Mouse (Mus musculus): ENCODE measurements around the gene Tpgs1. TPM values are rescaled to one million over a fixed set of nuclear protein-coding genes. Genes with fewer than 3 reads are reported as not detected.

Tpgs1 gene
- total and polyA plus RNA-seq, 3 experiments: 42.0 to 58.9 (median 42.8) TPM

- TF ChIP-seq JUN (IDR thresholded peaks at IDR 0.05; ENCODE audit: insufficient read depth, low read depth, low read length) (no peak), ZNF384 (IDR thresholded peaks at IDR 0.05; ENCODE audit: low read depth, low read length) (no peak), RCOR1 (conservative IDR thresholded peaks at IDR 0.05; ENCODE audit: low read depth, low read length) (no peak), CHD2 (IDR thresholded peaks at IDR 0.05; ENCODE audit: low read length) (no peak), MEF2A (IDR thresholded peaks at IDR 0.05; ENCODE audit: borderline replicate concordance, low read depth, low read length) (no peak), IRF4 (IDR thresholded peaks at IDR 0.05; ENCODE audit: low read depth, low read length) (no peak), BHLHE40 (IDR thresholded peaks at IDR 0.05; ENCODE audit: low read depth, low read length) (no peak), USF1 (IDR thresholded peaks at IDR 0.05; ENCODE audit: low read depth, low read length) (no peak), ZKSCAN1 (IDR thresholded peaks at IDR 0.05; ENCODE audit: borderline replicate concordance, low read depth, low read length) (no peak), EP300 (IDR thresholded peaks at IDR 0.05; ENCODE audit: low read length) (no peak), TBP (conservative IDR thresholded peaks at IDR 0.05; ENCODE audit: low read depth, low read length) (no peak)
- Histone ChIP-seq H3K27ac (ENCODE audit: insufficient read depth, low read depth) (no peak within 1 kb of the TSS), H3K4me3 (replicated peaks in 1 of 3; ENCODE audit: low read depth in 2 of 3, low read length in 2 of 3, poor library complexity in 1 of 3) (no peak within 1 kb of the TSS), H3K9ac (ENCODE audit: insufficient read depth, low read depth) (no peak within 1 kb of the TSS), H3K9me3 (replicated peaks; ENCODE audit: low read length) (no peaks in the 10 kb centered on the region), H3K79me2 (replicated peaks; ENCODE audit: control insufficient read depth, extremely low read depth, insufficient read depth, poor library complexity, severe bottlenecking) (no peaks in the 10 kb centered on the region), H3K36me3 (replicated peaks in 1 of 2; ENCODE audit: control insufficient read depth in 1 of 2, insufficient read depth in 1 of 2, low read length in 1 of 2) (no peaks in the 10 kb centered on the region), H3K27me3 (replicated peaks) (peaks cover 60% of the 10 kb centered on the region), H3K4me1 (ENCODE audit: control insufficient read depth in 1 of 2, insufficient read depth in 2 of 2) (no peaks in the 10 kb centered on the region), H3K4me2 (ENCODE audit: insufficient read depth, low read depth, poor library complexity, severe bottlenecking) (no peak within 1 kb of the TSS)
- dilution Hi-C loops (cut with MboI; ENCODE audit: extremely low pct_ligation_motif_present, extremely low pct_unique_long_range_greater_than_20kb, low sequenced_read_pairs) (no loop called here), in situ Hi-C loops (cut with MboI; ENCODE audit: low pct_ligation_motif_present, low pct_unique_long_range_greater_than_20kb, low sequenced_read_pairs) (loop anchor here (5.0 kb wide), 1 partner anchor 48 kb away; no protein-coding TSS in a partner anchor)
- DNase-seq (ENCODE audit: extremely low read depth): no peak
These were observed 23.5 kb upstream of the Tpgs1 start, which contains the start of gene Odf3l2 for GRCm38 (mm10) chr10:79645711-79646110. Gene Odf3l2 (minus strand): TSS chr10:79645738.

- Histone ChIP-seq H3K27me3 (replicated peaks) (peaks cover 70% of the 10 kb centered on the region), H3K4me2 (ENCODE audit: insufficient read depth, low read depth, poor library complexity, severe bottlenecking) (no peak overlapping the region), H3K79me2 (replicated peaks; ENCODE audit: control insufficient read depth, extremely low read depth, insufficient read depth, poor library complexity, severe bottlenecking) (no peaks in the 10 kb centered on the region), H3K36me3 (replicated peaks in 1 of 2; ENCODE audit: control insufficient read depth in 1 of 2, insufficient read depth in 1 of 2, low read length in 1 of 2) (no peaks in the 10 kb centered on the region), H3K4me1 (ENCODE audit: control insufficient read depth in 1 of 2, insufficient read depth in 2 of 2) (no peaks in the 10 kb centered on the region), H3K9ac (ENCODE audit: insufficient read depth, low read depth) (no peak overlapping the region), H3K27ac (ENCODE audit: insufficient read depth, low read depth) (no peak overlapping the region), H3K4me3 (replicated peaks in 1 of 3; ENCODE audit: low read depth in 2 of 3, low read length in 2 of 3, poor library complexity in 1 of 3) (no peak overlapping the region), H3K9me3 (replicated peaks; ENCODE audit: low read length) (peaks cover 4% of the 10 kb centered on the region)
- in situ Hi-C loops (cut with MboI; ENCODE audit: low pct_ligation_motif_present, low pct_unique_long_range_greater_than_20kb, low sequenced_read_pairs) (loop anchor here (5.0 kb wide), 1 partner anchor 52 kb away; no protein-coding TSS in a partner anchor), dilution Hi-C loops (cut with MboI; ENCODE audit: extremely low pct_ligation_motif_present, extremely low pct_unique_long_range_greater_than_20kb, low sequenced_read_pairs) (no loop called here)
- DNase-seq (ENCODE audit: extremely low read depth): peak; percentile 81
- no peak for TF ChIP-seq MAFK (IDR thresholded peaks at IDR 0.05; ENCODE audit: insufficient replicate concordance, low read length)
- TF ChIP-seq UBTF (IDR thresholded peaks at IDR 0.05; ENCODE audit: low read depth, low read length): no peak
- TF ChIP-seq POLR2A (IDR thresholded peaks at IDR 0.05; ENCODE audit: low read depth, low read length): no peak
- no peak for TF ChIP-seq IRF4 (IDR thresholded peaks at IDR 0.05; ENCODE audit: low read depth, low read length)
- no peak for TF ChIP-seq BHLHE40 (IDR thresholded peaks at IDR 0.05; ENCODE audit: low read depth, low read length)
- TF ChIP-seq RAD21 (IDR thresholded peaks at IDR 0.05; ENCODE audit: low read depth, low read length): peak; percentile 60
- TF ChIP-seq POLR2AphosphoS2 (IDR thresholded peaks at IDR 0.05; ENCODE audit: low read depth, low read length): no peak
- peak; percentile 95 for TF ChIP-seq SMC3 (IDR thresholded peaks at IDR 0.05; ENCODE audit: low read depth, low read length)
- peak; percentile 64 to 91 for TF ChIP-seq CTCF (conservative IDR thresholded peaks at IDR 0.05 in 1 of 2, IDR thresholded peaks at IDR 0.05 in 1 of 2; ENCODE audit: low read depth in 2 of 2, low read length in 2 of 2)
- no peak for TF ChIP-seq CHD2 (IDR thresholded peaks at IDR 0.05; ENCODE audit: low read length)
- no peak for TF ChIP-seq MXI1 (IDR thresholded peaks at IDR 0.05; ENCODE audit: low read depth, low read length)
- no peak for TF ChIP-seq TBP (conservative IDR thresholded peaks at IDR 0.05; ENCODE audit: low read depth, low read length)
- no peak for TF ChIP-seq SIN3A (IDR thresholded peaks at IDR 0.05; ENCODE audit: low read length)
- TF ChIP-seq JUN (IDR thresholded peaks at IDR 0.05; ENCODE audit: insufficient read depth, low read depth, low read length): no peak
- TF ChIP-seq ZC3H11A (IDR thresholded peaks at IDR 0.05; ENCODE audit: low read depth, low read length): no peak
- no peak for TF ChIP-seq ZMIZ1 (IDR thresholded peaks at IDR 0.05; ENCODE audit: low read depth, low read length)
- TF ChIP-seq EP300 (IDR thresholded peaks at IDR 0.05; ENCODE audit: low read length): no peak
- TF ChIP-seq RCOR1 (conservative IDR thresholded peaks at IDR 0.05; ENCODE audit: low read depth, low read length): no peak
These were observed 20.0 kb upstream of the Tpgs1 start for GRCm38 (mm10) chr10:79649070-79649751.
